Mouse (Mus musculus): Measurements from ENCODE around the gene Chrnb1.

GRCm38 (mm10) chr11:69804972-69805909 is 9.5 kb upstream of the Chrnb1 start, which contains the start of gene Tmem102:
- TF ChIP-seq CTCF (IDR thresholded peaks at IDR 0.05; ENCODE audit: low read depth) (0 out of 2 replicates have a peak, but pooled peaks have one; percentile 9), EP300 (optimal IDR thresholded peaks at IDR 0.05) (no peak)

All from stomach, postnatal 0 days (tissue).